Mouse (Mus musculus) subcutaneous adipose tissue, adult 2 months (tissue): ENCODE measurements around the gene Pygo2. TPM values are rescaled to one million over a fixed set of nuclear protein-coding genes. Genes with fewer than 3 reads are reported as not detected.

Source experiments
- polyA plus RNA-seq: library from polyadenylated mRNA; depleted of rRNA; stranded (reverse); fragments of >200 nt; gene quantifications from 2 replicates; pipeline ENCODE4 v1.2.3, GENCODE M21; 2012; ENCODE audit warnings: low replicate concordance; rRNA removed

Gene Pygo2
- 30.5 and 69.3 TPM in 2 replicates for polyA plus RNA-seq

DNA sequence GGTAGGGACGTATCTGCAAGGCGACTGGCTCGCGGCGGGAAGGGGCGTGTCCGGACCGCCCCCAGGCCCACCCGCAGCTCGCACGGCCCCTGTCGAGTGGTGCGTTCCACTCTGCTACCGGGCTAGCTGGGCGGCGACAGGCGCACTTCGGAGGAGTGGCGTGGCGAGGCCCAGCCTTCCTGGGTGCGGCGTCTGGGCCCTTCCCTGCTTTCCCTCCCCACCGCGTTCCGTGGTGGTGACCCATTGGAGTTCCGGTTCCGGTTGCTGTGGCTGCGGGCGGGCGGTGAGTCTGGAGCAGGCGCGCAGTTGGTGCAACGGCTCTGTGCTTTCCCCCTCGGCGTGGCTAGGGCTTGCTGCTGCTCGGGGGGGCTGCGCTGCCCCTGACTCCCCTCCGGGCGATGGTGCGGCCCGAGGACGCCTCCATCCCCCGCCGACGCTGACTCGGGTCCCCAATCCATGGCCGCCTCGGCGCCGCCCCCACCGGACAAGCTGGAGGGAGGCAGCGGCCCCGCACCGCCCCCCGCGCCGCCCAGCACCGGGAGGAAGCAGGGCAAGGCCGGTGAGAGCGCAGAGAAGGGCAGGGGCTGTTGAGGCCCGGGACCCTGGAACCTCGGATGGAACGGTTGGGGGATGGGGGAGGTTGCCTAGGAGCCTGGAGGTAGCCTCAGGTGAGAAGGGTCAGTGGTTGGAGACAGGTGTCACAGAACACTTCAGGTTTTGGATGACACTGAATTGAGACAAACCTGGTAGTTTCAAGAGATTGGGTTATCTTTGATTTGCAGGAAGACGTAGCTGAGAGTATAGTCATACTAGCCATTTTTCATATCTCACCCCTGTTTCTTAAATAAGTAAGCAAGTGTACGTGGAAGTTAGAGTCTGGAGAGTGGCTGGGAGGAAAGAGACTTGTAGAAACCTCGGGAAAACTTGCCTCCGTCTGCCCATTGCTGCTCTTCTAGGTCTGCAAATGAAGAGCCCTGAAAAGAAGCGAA lies at the start of gene Pygo2:
Gene Pygo2 (plus strand): TSS at position 44 of the 989 bp plus-strand sequence.

GRCm38 (mm10) chr3:89394006-89394893 lies 35.8 kb upstream of the Pygo2 start, which contains the start of gene Zbtb7b:
Gene Zbtb7b (minus strand): TSS chr3:89394776.

GRCm38 (mm10) chr3:89402693-89403092 lies 27.3 kb upstream of the Pygo2 start, which contains the start of gene Lenep:
Gene Lenep (minus strand): TSS chr3:89402793.

GRCm38 (mm10) chr3:89411490-89412393 lies 18.3 kb upstream of the Pygo2 start, which contains the start of gene Flad1:
Gene Flad1 (minus strand): TSS chr3:89411870.

GRCm38 (mm10) chr3:89418170-89418860 lies 11.7 kb upstream of the Pygo2 start, which contains the start of the genes Cks1b and Shc1:
Gene Cks1b (minus strand): TSS chr3:89418383.
Gene Shc1 (plus strand): TSS chr3:89418443.

DNA sequence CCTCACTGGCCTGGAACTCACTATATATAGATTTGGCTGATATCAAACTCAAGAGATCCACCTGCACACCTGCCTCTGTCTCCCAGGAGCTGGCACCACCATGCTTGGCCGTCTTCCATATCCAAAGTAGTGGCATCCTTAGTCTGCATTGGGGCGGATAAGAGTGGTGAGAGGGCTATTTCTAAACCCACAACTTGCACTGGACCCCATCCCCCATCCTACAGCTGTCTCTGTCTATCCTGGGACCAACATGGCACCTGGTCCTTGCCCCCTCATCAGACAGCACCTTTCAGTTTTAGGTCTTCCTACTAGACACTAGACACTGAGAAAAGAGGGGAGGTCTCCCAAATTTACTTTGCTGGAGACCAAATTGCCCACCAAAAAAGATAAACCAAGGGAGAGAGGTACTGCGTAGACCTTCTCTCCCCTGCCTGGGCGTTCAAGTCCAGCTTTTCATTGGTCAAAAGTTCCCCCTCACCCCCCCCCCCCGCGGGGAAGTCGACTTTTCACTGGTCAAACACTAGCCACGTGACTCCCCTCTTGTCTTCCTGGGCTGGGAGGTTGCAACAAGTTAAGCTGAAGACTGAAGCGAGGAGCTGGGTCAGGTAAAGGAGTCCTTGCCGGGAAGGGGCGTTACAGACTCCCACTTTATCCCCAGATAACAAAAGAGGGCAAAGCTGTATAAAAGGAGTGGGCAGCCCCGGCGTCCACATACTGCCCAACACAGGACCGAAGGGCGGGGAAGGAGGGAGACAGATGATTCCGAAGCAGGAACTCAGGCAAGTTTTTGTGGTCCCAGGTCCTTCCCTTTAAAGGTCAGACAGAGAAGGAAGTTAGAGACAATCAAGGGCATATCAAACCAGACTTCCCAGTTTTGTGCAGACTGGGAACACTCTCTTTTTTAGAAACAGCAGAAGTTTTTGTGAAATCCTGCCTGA lies 6.4 kb downstream of the Pygo2 start, which contains the start of gene Pbxip1:
Gene Pbxip1 (plus strand): TSS at position 531 of the 938 bp plus-strand sequence.

DNA sequence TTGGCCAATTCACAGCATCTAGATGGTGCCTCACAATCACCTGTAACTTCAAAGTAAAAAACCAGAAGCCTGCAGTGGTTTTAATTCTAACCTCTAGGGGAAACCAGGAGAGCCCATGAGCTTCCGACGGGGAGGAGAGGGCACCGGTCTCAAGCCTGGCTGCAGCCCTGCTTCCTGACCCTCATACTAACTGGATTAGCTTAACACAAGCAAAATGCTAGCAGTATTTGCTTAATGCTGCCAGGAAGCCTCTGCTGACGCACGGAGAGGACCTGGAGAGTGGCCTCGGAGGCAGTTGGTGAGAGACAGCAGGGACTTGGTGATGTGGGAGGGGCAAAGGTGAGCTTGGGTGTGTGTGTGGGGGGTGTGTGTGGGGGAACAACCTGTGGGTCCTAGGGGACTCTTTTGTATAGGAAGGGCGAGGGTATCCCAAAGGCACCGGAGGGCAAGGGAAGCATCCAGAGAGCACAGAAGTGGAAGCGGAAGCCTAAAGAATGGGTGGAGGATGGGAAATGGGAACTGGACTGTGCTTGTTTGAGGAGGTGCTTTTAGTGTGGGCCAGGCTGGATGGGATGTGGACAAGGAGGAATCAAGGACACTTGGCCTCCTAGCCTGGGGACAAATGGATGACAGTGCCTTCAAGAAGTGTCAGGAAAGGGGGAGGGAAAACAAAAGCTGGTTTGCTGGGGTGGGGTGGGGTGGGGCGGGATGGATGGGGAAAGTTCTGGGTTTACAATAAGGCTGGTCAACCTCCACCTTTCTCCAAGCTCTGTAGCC lies 24.6 kb downstream of the Pygo2 start, which contains the start of gene Pmvk:
Gene Pmvk (plus strand): TSS at position 141 of the 777 bp plus-strand sequence.

Other genes starting within 250 kb of the Pygo2 start
- gene Fam189b, start 247.1 kb upstream of the Pygo2 start, polyA plus RNA-seq = 30.0 and 81.4 TPM in 2 replicates
- 119 and 134 TPM in 2 replicates for gene Gba, start 227.3 kb upstream of the Pygo2 start, polyA plus RNA-seq
- 55.5 and 268 TPM in 2 replicates for gene Thbs3, start 215.0 kb upstream of the Pygo2 start, polyA plus RNA-seq
- 170 and 192 TPM in 2 replicates for gene Mtx1, start 203.1 kb upstream of the Pygo2 start, polyA plus RNA-seq
- gene Muc1, start 201.2 kb upstream of the Pygo2 start, polyA plus RNA-seq = 2.8 and 52.8 TPM in 2 replicates
- 112 and 194 TPM in 2 replicates for gene Krtcap2, start 184.2 kb upstream of the Pygo2 start, polyA plus RNA-seq
- gene Trim46, start 183.9 kb upstream of the Pygo2 start, polyA plus RNA-seq = 5.0 and 16.6 TPM in 2 replicates
- 369 and 505 TPM in 2 replicates for gene Dpm3, start 170.9 kb upstream of the Pygo2 start, polyA plus RNA-seq
- 187 and 197 TPM in 2 replicates for gene Slc50a1, start 159.6 kb upstream of the Pygo2 start, polyA plus RNA-seq
- gene Efna1, start 149.1 kb upstream of the Pygo2 start, polyA plus RNA-seq = 42.8 and 59.6 TPM in 2 replicates
- gene Efna3, start 107.2 kb upstream of the Pygo2 start, polyA plus RNA-seq = 0.56 and 5.8 TPM in 2 replicates
- 3.7 and 48.7 TPM in 2 replicates for gene Efna4, start 92.2 kb upstream of the Pygo2 start, polyA plus RNA-seq
- 211 and 374 TPM in 2 replicates for gene Adam15, start 80.2 kb upstream of the Pygo2 start, polyA plus RNA-seq
- gene Dcst2, start 68.2 kb upstream of the Pygo2 start, polyA plus RNA-seq = 2.2 and 6.3 TPM in 2 replicates
- 1.1 and 4.6 TPM in 2 replicates for gene Dcst1, start 65.0 kb upstream of the Pygo2 start, polyA plus RNA-seq
- gene Zbtb7b, start 35.4 kb upstream of the Pygo2 start, polyA plus RNA-seq = 69.1 and 111 TPM in 2 replicates
- gene Lenep, start 27.4 kb upstream of the Pygo2 start, polyA plus RNA-seq = 0.24 TPM in 1 of 2 replicates, not detected in the other
- gene Flad1, start 18.3 kb upstream of the Pygo2 start, polyA plus RNA-seq = 62.8 and 93.5 TPM in 2 replicates
- 46.2 and 57.2 TPM in 2 replicates for gene Cks1b, start 11.8 kb upstream of the Pygo2 start, polyA plus RNA-seq
- 109 and 199 TPM in 2 replicates for gene Shc1, start 11.8 kb upstream of the Pygo2 start, polyA plus RNA-seq
- 53.4 and 121 TPM in 2 replicates for gene Pbxip1, start 6.5 kb downstream of the Pygo2 start, polyA plus RNA-seq
- gene Pmvk, start 24.3 kb downstream of the Pygo2 start, polyA plus RNA-seq = 67.3 and 96.9 TPM in 2 replicates
- 1.0 and 33.0 TPM in 2 replicates for gene Kcnn3, start 90.0 kb downstream of the Pygo2 start, polyA plus RNA-seq